Mouse (Mus musculus) MEL (cell line): ENCODE results near the gene Grin3b.

Experiments used
- CTCF ChIP-seq, 3 experiments: IDR thresholded peaks in 2 of 3; conservative IDR thresholded peaks in 1 of 3; 2 replicates each; pipeline ENCODE4 v1.5.1; 2011 to 2012; ENCODE audit warnings: low read length in 3 of 3, low read depth in 2 of 3, mild to moderate bottlenecking in 2 of 3, improper control_type of control experiment in 1 of 3, inconsistent platforms in 1 of 3, mixed read lengths in 1 of 3, moderate library complexity in 1 of 3; ENCODE audit not compliant: control insufficient read depth in 1 of 3, insufficient read depth in 1 of 3, poor library complexity in 1 of 3, severe bottlenecking in 1 of 3
- NRF1 ChIP-seq: IDR thresholded peaks from 2 replicates; pipeline ENCODE4 v1.6.1; 2014; ENCODE audit warnings: low read depth, mild to moderate bottlenecking, inconsistent platforms, low read length, improper control_type of control experiment, moderate library complexity; ENCODE audit not compliant: poor library complexity, insufficient read depth, severe bottlenecking
- POLR2A ChIP-seq, 2 experiments: IDR thresholded peaks; 2 replicates each; pipeline ENCODE4 v1.6.1; 2011 to 2012; ENCODE audit warnings: low read length in 2 of 2, mild to moderate bottlenecking in 2 of 2, control low read depth in 1 of 2, improper control_type of control experiment in 1 of 2, low read depth in 1 of 2, moderate library complexity in 1 of 2; ENCODE audit not compliant: control insufficient read depth in 1 of 2, insufficient read depth in 1 of 2, poor library complexity in 1 of 2
- POLR2AphosphoS2 ChIP-seq: IDR thresholded peaks from 2 replicates; pipeline ENCODE4 v1.6.1; 2011; ENCODE audit warnings: low read length, improper control_type of control experiment
- ZNF384 ChIP-seq: IDR thresholded peaks from 2 replicates; pipeline ENCODE4 v1.6.1; 2012; ENCODE audit warnings: low read depth, mild to moderate bottlenecking, inconsistent platforms, low read length, improper control_type of control experiment

GRCm38 (mm10) chr10:79995636-79996035 lies 25.1 kb downstream of the Grin3b start:
- no peak for TF ChIP-seq POLR2AphosphoS2
- TF ChIP-seq ZNF384, result no peak
- no peak for TF ChIP-seq POLR2A (IDR thresholded peaks at IDR 0.05; ENCODE audit: control insufficient read depth in 1 of 2, insufficient read depth in 1 of 2, low read depth in 1 of 2, low read length in 2 of 2, poor library complexity in 1 of 2)
- TF ChIP-seq NRF1, result no peak
- no peak for TF ChIP-seq CTCF (IDR thresholded peaks at IDR 0.05 in 2 of 3, conservative IDR thresholded peaks at IDR 0.05 in 1 of 3; ENCODE audit: control insufficient read depth in 1 of 3, insufficient read depth in 1 of 3, low read depth in 2 of 3, low read length in 3 of 3, poor library complexity in 1 of 3, severe bottlenecking in 1 of 3)
